Mouse (Mus musculus): ENCODE measurements around the gene Abhd17a. TPM values are rescaled to one million over a fixed set of nuclear protein-coding genes. Genes with fewer than 3 reads are reported as not detected.

Gene Abhd17a
- polyA plus RNA-seq, 1 experiment: 42.1 TPM

GRCm38 (mm10) chr10:80583047-80583446 is 7.1 kb downstream of the Abhd17a start:
- TF ChIP-seq CTCF (IDR thresholded peaks at IDR 0.05; ENCODE audit: borderline replicate concordance, insufficient read depth, low read length) (no peak), POLR2A (IDR thresholded peaks at IDR 0.05; ENCODE audit: low read depth, low read length) (no peak)
- no peak overlapping the region for H3K27ac ChIP-seq (ENCODE audit: insufficient read depth, low read length)

GRCm38 (mm10) chr10:80578911-80579310 is 11.2 kb downstream of the Abhd17a start:
- 0 out of 2 replicates have a peak overlapping the region, but pooled peaks have one; percentile 3 for H3K4me3 ChIP-seq (ENCODE audit: insufficient read depth, low read length)
- peak overlapping the region; percentile 92; the same call in 1 of the 2 replicates for H3K27ac ChIP-seq (ENCODE audit: insufficient read depth, low read length)
- TF ChIP-seq POLR2A (IDR thresholded peaks at IDR 0.05; ENCODE audit: low read depth, low read length) (no peak), CTCF (IDR thresholded peaks at IDR 0.05; ENCODE audit: borderline replicate concordance, insufficient read depth, low read length) (peak; percentile 47; the same call in 1 of the 2 replicates)
- H3K4me1 ChIP-seq (ENCODE audit: control insufficient read depth, insufficient read depth, low read length): no peaks in the 10 kb centered on the region

More at GRCm38 (mm10) chr10:80583047-80583446, 7.1 kb downstream of the Abhd17a start:
- Histone ChIP-seq H3K4me3 (ENCODE audit: insufficient read depth, low read length) (no peak overlapping the region), H3K4me1 (ENCODE audit: control insufficient read depth, insufficient read depth, low read length) (no peaks in the 10 kb centered on the region)

DNA sequence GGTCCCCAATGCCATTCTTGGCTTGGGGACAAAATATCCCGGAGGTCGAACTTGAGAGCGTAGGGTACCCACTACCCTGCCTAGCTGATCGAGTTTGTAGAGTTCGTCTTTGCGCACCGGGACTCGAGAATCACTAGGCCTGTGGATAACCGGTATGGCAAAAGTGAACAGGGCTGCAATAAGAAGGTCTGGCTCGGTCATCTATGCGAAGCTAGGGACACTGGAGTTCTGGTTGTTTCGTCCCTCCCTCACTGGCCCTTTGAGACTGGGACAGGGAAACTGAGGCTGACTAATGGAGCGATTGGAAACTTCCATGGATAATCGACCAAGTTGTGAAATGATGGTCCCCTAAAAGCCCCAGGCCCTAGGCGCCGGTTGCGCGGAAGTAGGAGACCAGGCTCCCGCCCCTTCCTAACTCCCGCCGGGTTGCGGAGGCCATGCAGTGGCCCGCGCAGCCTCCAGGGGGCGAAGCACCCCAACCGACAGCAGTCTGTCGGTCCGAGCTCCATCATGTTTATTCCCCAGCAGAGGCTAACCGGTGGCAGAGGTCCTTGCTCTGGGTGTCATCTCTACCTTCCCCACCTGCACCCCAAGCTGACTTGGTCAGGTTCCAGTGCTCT is 11.9 kb downstream of the Abhd17a start:
- no peaks in the 10 kb centered on the region for H3K4me1 ChIP-seq (ENCODE audit: control insufficient read depth, insufficient read depth, low read length)
- peak overlapping the region; percentile 92 for H3K27ac ChIP-seq (ENCODE audit: insufficient read depth, low read length)
- TF ChIP-seq POLR2A (IDR thresholded peaks at IDR 0.05; ENCODE audit: low read depth, low read length) (peak; percentile 42), CTCF (IDR thresholded peaks at IDR 0.05; ENCODE audit: borderline replicate concordance, insufficient read depth, low read length) (peak; percentile 57; the same call in 1 of the 2 replicates)
- peak overlapping the region; percentile 28 for H3K4me3 ChIP-seq (ENCODE audit: insufficient read depth, low read length)

- peak within 1 kb of the TSS; percentile 99 for H3K4me3 ChIP-seq (ENCODE audit: insufficient read depth, low read length)
- TF ChIP-seq CTCF (IDR thresholded peaks at IDR 0.05; ENCODE audit: borderline replicate concordance, insufficient read depth, low read length): no peak
- peak; percentile 86 for TF ChIP-seq POLR2A (IDR thresholded peaks at IDR 0.05; ENCODE audit: low read depth, low read length)
- peak within 1 kb of the TSS; percentile 92 for H3K27ac ChIP-seq (ENCODE audit: insufficient read depth, low read length)
- H3K4me1 ChIP-seq (ENCODE audit: control insufficient read depth, insufficient read depth, low read length): no peaks in the 10 kb centered on the region
Measured at GRCm38 (mm10) chr10:80577195-80578130, 12.7 kb downstream of the Abhd17a start, which contains the start of gene Klf16. Gene Klf16 (minus strand): TSS chr10:80577321.

- peak overlapping the region; percentile 81 for H3K27ac ChIP-seq (ENCODE audit: insufficient read depth, low read length)
- H3K4me1 ChIP-seq (ENCODE audit: control insufficient read depth, insufficient read depth, low read length): no peaks in the 10 kb centered on the region
- no peak for TF ChIP-seq CTCF (IDR thresholded peaks at IDR 0.05; ENCODE audit: borderline replicate concordance, insufficient read depth, low read length)
- 0 out of 2 replicates have a peak, but pooled peaks have one; percentile 44 for TF ChIP-seq POLR2A (IDR thresholded peaks at IDR 0.05; ENCODE audit: low read depth, low read length)
- peak overlapping the region; percentile 99 for H3K4me3 ChIP-seq (ENCODE audit: insufficient read depth, low read length)
Measured at GRCm38 (mm10) chr10:80576351-80577194, 13.6 kb downstream of the Abhd17a start.

DNA sequence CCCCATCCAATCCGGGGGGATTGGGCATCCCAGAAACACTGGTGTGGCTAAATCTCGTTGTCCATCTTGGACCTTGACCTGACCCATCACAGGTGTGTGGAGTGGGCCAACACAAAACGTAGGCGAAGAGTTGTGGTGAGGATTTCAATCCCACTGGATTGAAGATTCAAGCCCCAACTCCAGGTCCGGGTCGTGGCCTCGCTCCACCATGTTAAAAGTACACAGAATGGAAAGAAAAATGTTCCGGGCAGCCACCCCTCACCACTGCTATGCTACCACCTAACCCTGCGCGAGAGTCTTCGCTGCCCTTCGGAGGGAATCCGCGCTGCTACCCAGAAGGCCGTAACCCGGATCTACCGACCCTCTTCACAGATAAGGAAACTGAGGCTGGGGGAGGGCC is 14.2 kb downstream of the Abhd17a start:
- Histone ChIP-seq H3K27ac (ENCODE audit: insufficient read depth, low read length) (no peak overlapping the region), H3K4me1 (ENCODE audit: control insufficient read depth, insufficient read depth, low read length) (no peaks in the 10 kb centered on the region), H3K4me3 (ENCODE audit: insufficient read depth, low read length) (peak overlapping the region; percentile 99)
- TF ChIP-seq POLR2A (IDR thresholded peaks at IDR 0.05; ENCODE audit: low read depth, low read length) (no peak), CTCF (IDR thresholded peaks at IDR 0.05; ENCODE audit: borderline replicate concordance, insufficient read depth, low read length) (no peak)

GRCm38 (mm10) chr10:80574896-80575295 is 15.2 kb downstream of the Abhd17a start:
- no peak overlapping the region for H3K27ac ChIP-seq (ENCODE audit: insufficient read depth, low read length)
- TF ChIP-seq POLR2A (IDR thresholded peaks at IDR 0.05; ENCODE audit: low read depth, low read length): no peak
- TF ChIP-seq CTCF (IDR thresholded peaks at IDR 0.05; ENCODE audit: borderline replicate concordance, insufficient read depth, low read length): no peak
- H3K4me1 ChIP-seq (ENCODE audit: control insufficient read depth, insufficient read depth, low read length): no peaks in the 10 kb centered on the region
- peak overlapping the region; percentile 99 for H3K4me3 ChIP-seq (ENCODE audit: insufficient read depth, low read length)

- no peak overlapping the region for H3K4me3 ChIP-seq (ENCODE audit: insufficient read depth, low read length)
- H3K27ac ChIP-seq (ENCODE audit: insufficient read depth, low read length): no peak overlapping the region
- TF ChIP-seq CTCF (IDR thresholded peaks at IDR 0.05; ENCODE audit: borderline replicate concordance, insufficient read depth, low read length) (no peak), POLR2A (IDR thresholded peaks at IDR 0.05; ENCODE audit: low read depth, low read length) (no peak)
- no peaks in the 10 kb centered on the region for H3K4me1 ChIP-seq (ENCODE audit: control insufficient read depth, insufficient read depth, low read length)
Measured at GRCm38 (mm10) chr10:80573944-80574343, 16.2 kb downstream of the Abhd17a start.

GRCm38 (mm10) chr10:80572477-80572876 is 17.7 kb downstream of the Abhd17a start:
- Histone ChIP-seq H3K4me3 (ENCODE audit: insufficient read depth, low read length) (no peak overlapping the region), H3K27ac (ENCODE audit: insufficient read depth, low read length) (no peak overlapping the region), H3K4me1 (ENCODE audit: control insufficient read depth, insufficient read depth, low read length) (no peaks in the 10 kb centered on the region)
- TF ChIP-seq POLR2A (IDR thresholded peaks at IDR 0.05; ENCODE audit: low read depth, low read length): no peak
- no peak for TF ChIP-seq CTCF (IDR thresholded peaks at IDR 0.05; ENCODE audit: borderline replicate concordance, insufficient read depth, low read length)
